Mouse (Mus musculus) heart, postnatal 0 days (tissue): ENCODE measurements around the gene Rint1.

Experiments
- CTCF ChIP-seq: IDR thresholded peaks from 2 replicates; pipeline ENCODE4 v1.5.1; 2016; ENCODE audit warnings: antibody characterized with exemption, control low read depth, low read depth
- EP300 ChIP-seq: IDR thresholded peaks from 2 replicates; pipeline ENCODE4 v1.6.1; 2016; ENCODE audit warnings: antibody characterized with exemption, low read depth

DNA sequence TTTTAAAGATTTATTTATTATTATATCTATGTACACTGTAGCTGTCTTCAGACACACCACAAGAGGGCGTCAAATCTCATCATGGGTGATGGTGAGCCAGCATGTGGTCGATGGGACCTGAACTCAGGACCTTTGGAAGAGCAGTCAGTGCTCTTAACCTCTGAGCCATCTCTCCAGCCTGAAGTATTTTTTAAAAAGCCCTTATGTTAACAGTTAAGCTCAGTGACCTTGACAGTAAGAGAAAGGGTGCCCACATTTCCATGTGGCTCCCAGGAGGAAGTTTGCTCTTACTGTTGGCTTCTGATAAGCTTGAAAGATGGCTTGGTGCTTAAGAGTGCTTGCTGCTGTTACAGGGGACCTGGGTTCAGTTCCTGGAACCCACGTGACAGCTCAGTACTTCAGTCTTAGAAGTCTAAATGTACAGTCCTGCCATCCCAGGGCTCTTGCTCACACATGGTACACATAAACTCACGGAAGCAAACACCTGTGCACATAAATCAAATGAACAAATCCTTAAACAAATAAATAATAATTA, 1.6 kb downstream of the Rint1 start:
- no peak for TF ChIP-seq CTCF
- TF ChIP-seq EP300 = no peak
